Mouse (Mus musculus) midbrain, embryonic 12.5 days (tissue): ENCODE results near the gene Pigl. TPM values are rescaled to one million over a fixed set of nuclear protein-coding genes. Genes with fewer than 3 reads are reported as not detected.
A peak's percentile ranks its signal among the peaks of the same experiment; 100 is the strongest.

ENCODE experiments used
- ATAC-seq: fragments of 200-750 bp; cut with Nextera tagmentation; 2 replicates; pipeline ENCODE4 v1.8.0; 2017; ENCODE audit warnings: low read depth, moderate TSS enrichment, moderate library complexity; ENCODE audit not compliant: low FRiP score
- H3K27ac ChIP-seq: fragments of 300-500 bp; sonication (generic); replicated peaks from 2 replicates; pipeline ENCODE4 v1.5.1; 2016; ENCODE audit warnings: mild to moderate bottlenecking
- H3K27me3 ChIP-seq: fragments of 300-500 bp; sonication (generic); 2 replicates; pipeline ENCODE4 v1.6.1; 2016; ENCODE audit warnings: mild to moderate bottlenecking
- H3K36me3 ChIP-seq: fragments of 300-500 bp; sonication (generic); 2 replicates; pipeline ENCODE4 v1.6.1; 2016
- H3K4me1 ChIP-seq: fragments of 300-500 bp; sonication (generic); 2 replicates; pipeline ENCODE4 v1.6.1; 2016
- H3K4me2 ChIP-seq: fragments of 300-500 bp; sonication (generic); replicated peaks from 2 replicates; pipeline ENCODE4 v1.6.1; 2016; ENCODE audit warnings: mild to moderate bottlenecking, moderate library complexity
- H3K4me3 ChIP-seq: fragments of 300-500 bp; sonication (generic); 2 replicates; pipeline ENCODE4 v1.5.1; 2016; ENCODE audit warnings: mild to moderate bottlenecking
- H3K9ac ChIP-seq: fragments of 300-500 bp; sonication (generic); replicated peaks from 2 replicates; pipeline ENCODE4 v1.6.1; 2016; ENCODE audit warnings: mild to moderate bottlenecking, moderate library complexity
- H3K9me3 ChIP-seq: fragments of 300-500 bp; sonication (generic); 2 replicates; pipeline ENCODE4 v1.6.1; 2016; ENCODE audit warnings: mild to moderate bottlenecking
- WGBS: fragments of 180-500 bp; shearing (Covaris S2); methylation state at CpG from one replicate; pipeline ENCODE4 v1.1.7; 2016; 5-methylcytosine and 5-hydroxymethylcytosine counted together
- polyA plus RNA-seq: library from polyadenylated mRNA; unstranded; fragments of >200 nt; fragmentation: Nextera tagmentation; extraction: Ambion mirVana; gene quantifications from 2 replicates; pipeline ENCODE4 v1.2.1, GENCODE M21; 2016

Pigl gene
- polyA plus RNA-seq, 1 experiment from 2014 or later = 11.2 TPM

- Histone ChIP-seq H3K27me3 (peaks cover 5% of the 10 kb centered on the region; the same call in 1 of the 2 replicates), H3K9me3 (no peaks in the 10 kb centered on the region), H3K4me1 (peaks cover 8% of the 10 kb centered on the region), H3K27ac (no peak overlapping the region), H3K36me3 (peaks cover 19% of the 10 kb centered on the region), H3K4me3 (peak overlapping the region; percentile 87), H3K9ac (peak overlapping the region; percentile 52), H3K4me2 (peak overlapping the region; percentile 81)
- 0 out of 2 replicates have a peak, but pooled peaks have one; percentile 50 for ATAC-seq
- 23% methylated on average over 7 of the region's 7 CpGs for WGBS
These were observed 79.3 kb downstream of the Pigl start for GRCm38 (mm10) chr11:62537590-62537989.

- ATAC-seq = peak; percentile 81
- Histone ChIP-seq H3K9me3 (no peaks in the 10 kb centered on the region), H3K27ac (peak overlapping the region; percentile 77), H3K9ac (peak overlapping the region; percentile 92), H3K4me1 (peaks cover 8% of the 10 kb centered on the region), H3K4me2 (peak overlapping the region; percentile 81), H3K27me3 (peaks cover 5% of the 10 kb centered on the region; the same call in 1 of the 2 replicates), H3K4me3 (peak overlapping the region; percentile 87), H3K36me3 (peaks cover 12% of the 10 kb centered on the region; the same call in 1 of the 2 replicates)
- under 1% methylated on average over 62 of the region's 73 CpGs for WGBS
These were observed 80.2 kb downstream of the Pigl start for GRCm38 (mm10) chr11:62538321-62539088.

- H3K4me3 ChIP-seq = peak within 1 kb of the TSS; percentile 87
- 10% methylated on average over 29 of the region's 57 CpGs for WGBS
- ATAC-seq = peak; percentile 80
- H3K4me2 ChIP-seq = peak within 1 kb of the TSS; percentile 81
- no peaks in the 10 kb centered on the region for H3K9me3 ChIP-seq
- H3K36me3 ChIP-seq = 0 out of 2 replicates have a peak, but pooled peaks cover 7% of the 10 kb centered on the region
- H3K9ac ChIP-seq = peak within 1 kb of the TSS; percentile 92
- H3K4me1 ChIP-seq = peaks cover 8% of the 10 kb centered on the region
- peaks cover 5% of the 10 kb centered on the region; the same call in 1 of the 2 replicates for H3K27me3 ChIP-seq
- peak within 1 kb of the TSS; percentile 77 for H3K27ac ChIP-seq
These were observed 81.0 kb downstream of the Pigl start, which contains the start of gene Cenpv for GRCm38 (mm10) chr11:62539089-62539890. Gene Cenpv, minus strand, starts transcription at chr11:62539261.

GRCm38 (mm10) chr11:62540167-62540566 is 81.9 kb downstream of the Pigl start:
- WGBS = 84% methylated on average over 7 of the region's 7 CpGs
- Histone ChIP-seq H3K4me1 (peaks cover 8% of the 10 kb centered on the region), H3K4me2 (no peak overlapping the region), H3K27me3 (peaks cover 5% of the 10 kb centered on the region; the same call in 1 of the 2 replicates), H3K9me3 (no peaks in the 10 kb centered on the region), H3K36me3 (0 out of 2 replicates have a peak, but pooled peaks cover 6% of the 10 kb centered on the region), H3K9ac (no peak overlapping the region), H3K27ac (no peak overlapping the region), H3K4me3 (no peak overlapping the region)
- no peak for ATAC-seq

- H3K27ac ChIP-seq = no peak overlapping the region
- WGBS = 89% methylated on average over 2 of the region's 2 CpGs
- peaks cover 8% of the 10 kb centered on the region for H3K4me1 ChIP-seq
- H3K36me3 ChIP-seq = no peaks in the 10 kb centered on the region
- no peak overlapping the region for H3K9ac ChIP-seq
- peaks cover 5% of the 10 kb centered on the region; the same call in 1 of the 2 replicates for H3K27me3 ChIP-seq
- H3K4me2 ChIP-seq = no peak overlapping the region
- no peak overlapping the region for H3K4me3 ChIP-seq
- no peak for ATAC-seq
- H3K9me3 ChIP-seq = no peaks in the 10 kb centered on the region
These were observed 82.7 kb downstream of the Pigl start for GRCm38 (mm10) chr11:62540969-62541368.

GRCm38 (mm10) chr11:62541581-62541980 is 83.3 kb downstream of the Pigl start:
- WGBS = 88% methylated on average over 8 of the region's 8 CpGs
- Histone ChIP-seq H3K4me3 (no peak overlapping the region), H3K27me3 (peaks cover 5% of the 10 kb centered on the region; the same call in 1 of the 2 replicates), H3K4me1 (peaks cover 8% of the 10 kb centered on the region), H3K27ac (no peak overlapping the region), H3K9ac (no peak overlapping the region), H3K4me2 (no peak overlapping the region), H3K36me3 (no peaks in the 10 kb centered on the region), H3K9me3 (no peaks in the 10 kb centered on the region)
- no peak for ATAC-seq

- H3K27me3 ChIP-seq = peaks cover 5% of the 10 kb centered on the region; the same call in 1 of the 2 replicates
- no peak for ATAC-seq
- WGBS = 89% methylated on average over 3 of the region's 3 CpGs
- H3K36me3 ChIP-seq = no peaks in the 10 kb centered on the region
- no peaks in the 10 kb centered on the region for H3K9me3 ChIP-seq
- H3K4me2 ChIP-seq = no peak overlapping the region
- no peak overlapping the region for H3K4me3 ChIP-seq
- H3K27ac ChIP-seq = no peak overlapping the region
- no peak overlapping the region for H3K9ac ChIP-seq
- H3K4me1 ChIP-seq = no peaks in the 10 kb centered on the region
These were observed 85.7 kb downstream of the Pigl start for GRCm38 (mm10) chr11:62543991-62544390.

- H3K9me3 ChIP-seq = no peaks in the 10 kb centered on the region
- H3K27me3 ChIP-seq = no peaks in the 10 kb centered on the region
- H3K27ac ChIP-seq = peak overlapping the region; percentile 97
- WGBS = 27% methylated on average over 5 of the region's 5 CpGs
- peak overlapping the region; percentile 65 for H3K4me2 ChIP-seq
- H3K4me1 ChIP-seq = peaks cover 26% of the 10 kb centered on the region
- peak overlapping the region; percentile 87 for H3K9ac ChIP-seq
- no peak for ATAC-seq
- peak overlapping the region; percentile 71 for H3K4me3 ChIP-seq
- peaks cover 18% of the 10 kb centered on the region for H3K36me3 ChIP-seq
These were observed 91.5 kb downstream of the Pigl start for GRCm38 (mm10) chr11:62549782-62550181.

GRCm38 (mm10) chr11:62550227-62550685 is 92.0 kb downstream of the Pigl start:
- Histone ChIP-seq H3K4me3 (peak overlapping the region; percentile 71), H3K27me3 (no peaks in the 10 kb centered on the region), H3K4me2 (peak overlapping the region; percentile 65), H3K4me1 (peaks cover 30% of the 10 kb centered on the region), H3K9me3 (no peaks in the 10 kb centered on the region), H3K36me3 (peaks cover 23% of the 10 kb centered on the region), H3K9ac (peak overlapping the region; percentile 87), H3K27ac (peak overlapping the region; percentile 97)
- 4% methylated on average over 11 of the region's 11 CpGs for WGBS
- peak; percentile 8; the same call in 1 of the 2 replicates for ATAC-seq

- no peaks in the 10 kb centered on the region for H3K9me3 ChIP-seq
- H3K36me3 ChIP-seq = peaks cover 28% of the 10 kb centered on the region
- peak; percentile 95 for ATAC-seq
- no peaks in the 10 kb centered on the region for H3K27me3 ChIP-seq
- peak within 1 kb of the TSS; percentile 71 for H3K4me3 ChIP-seq
- H3K4me2 ChIP-seq = peak within 1 kb of the TSS; percentile 65
- peaks cover 32% of the 10 kb centered on the region for H3K4me1 ChIP-seq
- H3K9ac ChIP-seq = peak within 1 kb of the TSS; percentile 87
- H3K27ac ChIP-seq = peak within 1 kb of the TSS; percentile 97
- under 1% methylated on average over 40 of the region's 40 CpGs for WGBS
These were observed 92.5 kb downstream of the Pigl start, which contains the start of gene Ubb for GRCm38 (mm10) chr11:62550727-62551225. Gene Ubb, plus strand, starts transcription at chr11:62551171.

- Histone ChIP-seq H3K4me1 (peaks cover 32% of the 10 kb centered on the region), H3K4me2 (peak overlapping the region; percentile 65), H3K27me3 (no peaks in the 10 kb centered on the region), H3K9ac (peak overlapping the region; percentile 86), H3K4me3 (peak overlapping the region; percentile 71), H3K27ac (peak overlapping the region; percentile 87), H3K36me3 (peaks cover 29% of the 10 kb centered on the region), H3K9me3 (no peaks in the 10 kb centered on the region)
- under 1% methylated on average over 58 of the region's 58 CpGs for WGBS
- peak; percentile 83 for ATAC-seq
These were observed 93.2 kb downstream of the Pigl start for GRCm38 (mm10) chr11:62551226-62552119.
